Mouse (Mus musculus) forebrain, embryonic 16.5 days (tissue): ENCODE data around the gene Fanca. TPM values are rescaled to one million over a fixed set of nuclear protein-coding genes. Genes with fewer than 3 reads are reported as not detected.

Experiments
- ATAC-seq: fragments of 200-750 bp; cut with Nextera tagmentation; 2 replicates; pipeline ENCODE4 v1.8.0; 2017; ENCODE audit warnings: mild to moderate bottlenecking, moderate library complexity
- H3K27ac ChIP-seq: fragments of 300-500 bp; sonication (generic); 2 replicates; pipeline ENCODE4 v1.5.1; 2014; ENCODE audit warnings: low read length, control low read depth
- H3K27me3 ChIP-seq: fragments of 300-500 bp; sonication (generic); replicated peaks from 2 replicates; pipeline ENCODE4 v1.6.1; 2014; ENCODE audit warnings: low read length; ENCODE audit not compliant: control insufficient read depth, insufficient read depth
- H3K36me3 ChIP-seq: fragments of 300-500 bp; sonication (generic); 2 replicates; pipeline ENCODE4 v1.6.1; 2014; ENCODE audit not compliant: control insufficient read depth, insufficient read depth
- H3K4me1 ChIP-seq: fragments of 300-500 bp; sonication (generic); replicated peaks from 2 replicates; pipeline ENCODE4 v1.6.1; 2014; ENCODE audit warnings: low read length; ENCODE audit not compliant: control insufficient read depth, insufficient read depth
- H3K4me2 ChIP-seq: fragments of 300-500 bp; sonication (generic); 2 replicates; pipeline ENCODE4 v1.6.1; 2014; ENCODE audit warnings: mild to moderate bottlenecking, low read length, control low read depth
- H3K4me3 ChIP-seq: fragments of 300-500 bp; sonication (generic); replicated peaks from 2 replicates; pipeline ENCODE4 v1.5.1; 2014; ENCODE audit warnings: mild to moderate bottlenecking, low read length, control low read depth
- H3K9ac ChIP-seq: fragments of 300-500 bp; sonication (generic); replicated peaks from 2 replicates; pipeline ENCODE4 v1.6.1; 2014; ENCODE audit warnings: low read depth, low read length, control low read depth
- H3K9me3 ChIP-seq: fragments of 300-500 bp; sonication (generic); 2 replicates; pipeline ENCODE4 v1.6.1; 2016; ENCODE audit warnings: low read length; ENCODE audit not compliant: control insufficient read depth
- WGBS: fragments of 180-500 bp; shearing (Covaris S2); extraction: QIAGEN DNeasy Blood & Tissue Kit; methylation state at CpG from one replicate; pipeline ENCODE4 v1.1.7; 2014; 5-methylcytosine and 5-hydroxymethylcytosine counted together
- polyA plus RNA-seq: library from polyadenylated mRNA; unstranded; fragments of >200 nt; fragmentation: Nextera tagmentation; extraction: Ambion mirVana; gene quantifications from 2 replicates; pipeline ENCODE4 v1.2.1, GENCODE M21; 2015

Gene Fanca
- polyA plus RNA-seq, 1 experiment from 2014 or later, result 14.8 TPM

DNA sequence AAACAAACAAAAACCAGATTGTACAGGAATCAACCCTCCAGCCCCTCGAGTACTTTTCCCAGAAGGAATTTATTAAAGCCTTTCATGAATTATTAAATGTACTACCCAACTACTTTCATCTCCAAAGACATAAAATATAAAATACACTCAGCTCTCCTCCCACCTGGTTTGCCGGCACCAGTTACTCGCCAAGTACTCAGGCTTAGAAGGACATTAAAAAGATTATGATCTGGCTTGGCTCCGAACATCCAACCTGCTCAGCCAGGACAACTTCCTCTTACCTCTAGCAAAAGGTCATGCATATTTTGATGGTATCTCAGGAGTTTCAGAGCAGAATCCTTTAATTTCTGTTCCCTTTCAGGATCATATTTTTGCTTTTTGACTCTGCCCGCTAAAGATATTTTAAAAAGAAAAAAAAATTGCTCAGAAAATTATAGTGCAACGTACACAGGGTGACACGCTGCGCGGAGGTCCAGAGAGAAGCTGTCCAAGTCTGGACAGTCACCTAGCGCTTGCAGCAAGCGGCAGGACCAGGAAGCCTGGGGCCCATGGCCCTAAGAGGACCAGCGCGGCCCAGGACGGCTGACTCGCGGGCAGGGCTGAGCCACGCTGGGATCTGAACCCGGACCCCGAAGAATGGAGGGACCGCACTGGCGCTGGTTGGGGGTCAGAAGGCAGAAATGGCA, 452 bp downstream of the Fanca start:
- H3K27me3 ChIP-seq, result no peaks in the 10 kb centered on the region
- H3K9ac ChIP-seq, result peak overlapping the region; percentile 60
- peaks cover 13% of the 10 kb centered on the region for H3K4me1 ChIP-seq
- H3K36me3 ChIP-seq, result no peaks in the 10 kb centered on the region
- H3K4me2 ChIP-seq, result peak overlapping the region; percentile 70
- H3K27ac ChIP-seq, result no peak overlapping the region
- no peak; the same call in 1 of the 2 replicates for ATAC-seq
- no peaks in the 10 kb centered on the region for H3K9me3 ChIP-seq
- H3K4me3 ChIP-seq, result peak overlapping the region; percentile 58
- 8% methylated on average over 21 of the region's 21 CpGs for WGBS

DNA sequence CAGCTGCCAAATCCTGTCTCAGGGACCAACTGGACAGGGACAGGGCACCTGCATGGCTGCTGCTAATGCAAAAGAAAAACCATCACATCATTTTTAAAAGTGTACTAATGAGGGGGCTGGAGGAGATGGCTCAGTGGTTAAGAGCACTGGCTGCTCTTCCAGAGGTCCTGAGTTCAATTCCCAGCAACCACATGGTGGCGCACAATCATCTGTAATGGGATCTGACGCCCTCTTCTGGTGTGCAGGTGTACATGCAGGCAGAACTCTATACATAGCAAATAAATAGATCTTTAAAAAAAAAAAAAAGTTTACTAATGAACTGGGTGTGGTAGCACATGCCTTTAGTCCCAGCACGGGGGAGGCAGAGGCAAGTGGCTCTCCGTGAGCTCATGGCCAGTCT, 9.6 kb downstream of the Fanca start:
- Histone ChIP-seq H3K9ac (no peak overlapping the region), H3K9me3 (no peaks in the 10 kb centered on the region), H3K27ac (no peak overlapping the region), H3K4me3 (no peak overlapping the region), H3K36me3 (no peaks in the 10 kb centered on the region), H3K4me1 (no peaks in the 10 kb centered on the region), H3K27me3 (no peaks in the 10 kb centered on the region), H3K4me2 (no peak overlapping the region)
- no peak for ATAC-seq
- WGBS, result 67% methylated on average over 4 of the region's 4 CpGs

DNA sequence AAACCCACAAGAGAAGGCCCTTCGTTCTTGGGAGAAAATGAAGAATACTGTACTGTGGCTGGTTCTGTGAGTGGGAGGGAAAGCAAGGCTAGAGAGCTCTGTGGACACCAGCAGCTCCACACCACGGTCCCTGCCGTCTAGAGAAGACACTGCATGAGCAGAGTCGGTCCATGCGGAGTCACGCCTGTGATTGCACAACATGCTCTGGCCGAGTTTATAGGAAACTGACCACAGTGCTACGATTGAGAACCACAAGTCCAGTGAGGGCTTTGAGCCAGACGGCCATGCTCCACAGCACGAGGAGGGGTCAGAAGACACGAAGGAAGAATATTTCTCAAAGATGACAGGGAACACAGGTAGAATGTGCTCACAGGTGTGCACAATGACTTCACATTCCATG, 20.1 kb downstream of the Fanca start:
- H3K4me1 ChIP-seq, result no peaks in the 10 kb centered on the region
- no peaks in the 10 kb centered on the region for H3K36me3 ChIP-seq
- no peaks in the 10 kb centered on the region for H3K27me3 ChIP-seq
- no peak overlapping the region for H3K9ac ChIP-seq
- H3K4me3 ChIP-seq, result no peak overlapping the region
- H3K27ac ChIP-seq, result no peak overlapping the region
- WGBS, result 95% methylated on average over 11 of the region's 11 CpGs
- no peaks in the 10 kb centered on the region for H3K9me3 ChIP-seq
- no peak for ATAC-seq
- no peak overlapping the region for H3K4me2 ChIP-seq

- no peak for ATAC-seq
- Histone ChIP-seq H3K9me3 (no peaks in the 10 kb centered on the region), H3K27ac (no peak overlapping the region), H3K36me3 (no peaks in the 10 kb centered on the region), H3K4me3 (no peak overlapping the region), H3K4me1 (no peaks in the 10 kb centered on the region), H3K9ac (no peak overlapping the region), H3K27me3 (no peaks in the 10 kb centered on the region), H3K4me2 (no peak overlapping the region)
- WGBS, result 81% methylated on average over 2 of the region's 2 CpGs
Measured at GRCm38 (mm10) chr8:123292785-123293184, 25.6 kb downstream of the Fanca start.

DNA sequence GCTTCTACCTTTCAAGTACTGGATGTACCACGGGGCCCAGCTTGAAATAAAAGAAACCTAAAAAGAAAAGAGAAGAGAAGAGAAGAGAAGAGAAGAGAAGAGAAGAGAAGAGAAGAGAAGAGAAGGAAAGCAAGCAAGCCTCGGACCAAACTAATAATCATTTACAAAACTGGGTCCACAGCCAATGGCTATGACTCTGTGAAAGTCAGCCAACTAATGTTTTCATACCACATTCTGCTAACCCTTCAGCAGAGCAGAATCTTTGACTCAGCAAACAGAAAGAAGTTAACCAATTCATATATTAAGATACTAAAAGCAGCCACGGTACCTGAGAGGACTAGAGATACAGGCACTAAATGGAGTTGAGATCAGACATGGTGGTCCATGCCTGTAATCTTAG, 26.1 kb downstream of the Fanca start:
- ATAC-seq, result no peak
- H3K36me3 ChIP-seq, result no peaks in the 10 kb centered on the region

DNA sequence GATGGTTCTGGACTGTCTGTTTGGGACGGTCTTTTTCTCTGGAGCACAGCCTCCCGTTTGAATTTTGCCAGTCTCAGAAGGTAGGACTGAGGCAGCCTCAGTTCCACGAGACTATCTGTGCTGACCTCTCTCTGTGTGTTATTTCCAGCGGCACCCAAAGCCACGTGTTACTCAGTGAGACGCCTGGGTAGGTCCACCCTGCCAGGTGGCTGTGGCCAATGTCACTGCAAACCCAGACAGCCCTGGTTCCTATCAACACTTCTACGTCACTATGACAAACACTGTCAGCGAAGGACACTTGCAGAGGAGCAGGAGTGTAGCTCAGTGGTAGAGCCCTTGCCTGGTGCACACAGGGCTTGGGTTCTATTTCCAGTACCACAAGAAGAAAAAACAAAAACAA, 26.7 kb downstream of the Fanca start:
- ATAC-seq, result no peak
- no peaks in the 10 kb centered on the region for H3K9me3 ChIP-seq
- no peaks in the 10 kb centered on the region for H3K36me3 ChIP-seq
- no peak overlapping the region for H3K9ac ChIP-seq
- WGBS, result 92% methylated on average over 8 of the region's 8 CpGs
- H3K27me3 ChIP-seq, result no peaks in the 10 kb centered on the region
- no peak overlapping the region for H3K27ac ChIP-seq
- H3K4me3 ChIP-seq, result no peak overlapping the region
- H3K4me2 ChIP-seq, result no peak overlapping the region
- no peaks in the 10 kb centered on the region for H3K4me1 ChIP-seq

More for the DNA sequence above, 26.1 kb downstream of the Fanca start:
- H3K4me3 ChIP-seq, result no peak overlapping the region
- H3K4me2 ChIP-seq, result no peak overlapping the region
- 88% methylated on average over 3 of the region's 3 CpGs for WGBS
- no peaks in the 10 kb centered on the region for H3K27me3 ChIP-seq
- H3K9me3 ChIP-seq, result no peaks in the 10 kb centered on the region
- H3K27ac ChIP-seq, result no peak overlapping the region
- H3K9ac ChIP-seq, result no peak overlapping the region
- no peaks in the 10 kb centered on the region for H3K4me1 ChIP-seq

DNA sequence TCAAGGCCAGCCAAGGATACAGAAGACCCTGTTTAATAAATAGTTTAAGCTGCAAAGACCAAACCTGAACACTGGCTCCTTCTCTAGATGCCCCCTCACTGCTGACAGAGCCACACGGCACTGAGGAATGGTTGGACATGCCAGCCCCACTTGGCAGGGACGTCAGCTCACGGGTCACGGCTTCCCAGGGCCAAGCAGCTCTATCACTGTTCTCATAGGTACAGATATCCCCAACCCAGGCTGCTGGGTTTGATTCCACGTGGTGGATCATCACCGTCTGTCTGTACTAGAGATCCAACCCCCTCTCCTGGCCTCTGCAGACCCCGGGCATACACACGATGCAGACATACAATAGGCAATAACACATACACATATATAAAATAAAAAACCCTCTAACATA, 27.7 kb downstream of the Fanca start:
- no peaks in the 10 kb centered on the region for H3K9me3 ChIP-seq
- H3K4me2 ChIP-seq, result no peak overlapping the region
- no peaks in the 10 kb centered on the region for H3K4me1 ChIP-seq
- WGBS, result 94% methylated on average over 8 of the region's 8 CpGs
- ATAC-seq, result no peak
- H3K36me3 ChIP-seq, result no peaks in the 10 kb centered on the region
- no peak overlapping the region for H3K4me3 ChIP-seq
- H3K27ac ChIP-seq, result no peak overlapping the region
- no peaks in the 10 kb centered on the region for H3K27me3 ChIP-seq
- H3K9ac ChIP-seq, result no peak overlapping the region

GRCm38 (mm10) chr8:123290166-123290565, 28.2 kb downstream of the Fanca start:
- ATAC-seq, result no peak
- no peak overlapping the region for H3K4me3 ChIP-seq

DNA sequence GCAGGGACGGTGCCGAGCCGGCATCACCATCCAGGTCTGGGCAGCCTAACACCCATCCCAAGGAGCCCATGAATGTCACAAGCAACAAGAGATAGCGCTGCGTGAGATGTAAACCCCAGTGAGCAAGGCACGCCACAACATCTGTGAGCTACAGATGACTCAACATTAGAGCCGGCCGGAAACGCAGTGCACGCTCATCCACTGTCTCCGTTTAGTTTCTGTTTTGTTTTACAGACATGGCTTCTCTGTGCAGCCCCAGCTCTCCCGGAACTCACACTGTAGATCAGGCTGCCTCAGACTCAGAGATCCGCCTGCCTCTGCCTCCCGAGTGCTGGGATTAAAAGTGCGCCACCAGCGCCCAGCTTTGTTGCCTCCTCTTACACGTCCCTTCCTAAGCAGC, 31.0 kb downstream of the Fanca start:
- H3K27me3 ChIP-seq, result no peaks in the 10 kb centered on the region
- no peaks in the 10 kb centered on the region for H3K9me3 ChIP-seq
- no peak for ATAC-seq
- no peak overlapping the region for H3K9ac ChIP-seq
- no peak overlapping the region for H3K27ac ChIP-seq
- no peak overlapping the region for H3K4me2 ChIP-seq
- H3K36me3 ChIP-seq, result no peaks in the 10 kb centered on the region
- 97% methylated on average over 17 of the region's 17 CpGs for WGBS
- H3K4me3 ChIP-seq, result no peak overlapping the region
- no peaks in the 10 kb centered on the region for H3K4me1 ChIP-seq

More at GRCm38 (mm10) chr8:123290166-123290565, 28.2 kb downstream of the Fanca start:
- Histone ChIP-seq H3K9me3 (no peaks in the 10 kb centered on the region), H3K36me3 (no peaks in the 10 kb centered on the region), H3K4me2 (no peak overlapping the region), H3K27me3 (no peaks in the 10 kb centered on the region), H3K27ac (no peak overlapping the region), H3K9ac (no peak overlapping the region), H3K4me1 (no peaks in the 10 kb centered on the region)
- WGBS, result 76% methylated on average over 4 of the region's 4 CpGs

GRCm38 (mm10) chr8:123284493-123284892, 33.9 kb downstream of the Fanca start:
- ATAC-seq, result no peak
- H3K4me2 ChIP-seq, result no peak overlapping the region
- 90% methylated on average over 5 of the region's 5 CpGs for WGBS

More at GRCm38 (mm10) chr8:123284493-123284892, 33.9 kb downstream of the Fanca start:
- H3K9ac ChIP-seq, result no peak overlapping the region
- no peaks in the 10 kb centered on the region for H3K27me3 ChIP-seq
- H3K27ac ChIP-seq, result no peak overlapping the region
- no peaks in the 10 kb centered on the region for H3K9me3 ChIP-seq
- no peaks in the 10 kb centered on the region for H3K36me3 ChIP-seq
- H3K4me3 ChIP-seq, result no peak overlapping the region
- no peaks in the 10 kb centered on the region for H3K4me1 ChIP-seq
